Mouse (Mus musculus): ENCODE measurements around the gene Vmn1r61. TPM values are rescaled to one million over a fixed set of nuclear protein-coding genes. Genes with fewer than 3 reads are reported as not detected.

The Vmn1r61 gene
- not detected in 2 replicates for polyA plus RNA-seq (2015; fragmentation: Nextera tagmentation; extraction: Ambion mirVana)

DNA sequence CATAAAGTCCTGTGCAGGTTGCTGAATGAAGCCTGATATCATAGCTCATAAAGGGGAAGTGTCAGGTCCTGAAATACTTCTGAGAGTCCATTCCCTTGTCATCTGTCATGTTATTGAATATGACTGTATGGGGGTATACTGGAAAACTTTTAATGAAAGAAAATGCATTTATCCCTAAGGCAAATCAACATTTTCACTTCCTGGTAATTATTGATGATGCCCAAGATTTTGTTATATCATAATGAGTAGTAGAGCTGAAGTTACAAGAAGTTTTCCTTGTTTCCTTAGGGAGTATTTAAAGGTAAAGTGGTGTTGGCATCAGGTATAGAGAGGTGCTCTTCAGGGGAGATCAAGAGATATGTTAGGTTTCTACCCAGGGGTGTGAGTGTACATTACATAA, at the start of gene Vmn1r61:
Gene Vmn1r61, minus strand, starts transcription at position 101 of the 400 bp plus-strand sequence.
- Histone ChIP-seq H3K4me3 (replicated peaks) (no peak within 1 kb of the TSS), H3K9me3 (peaks cover 17% of the 10 kb centered on the region), H3K36me3 (no peaks in the 10 kb centered on the region), H3K27me3 (no peaks in the 10 kb centered on the region), H3K9ac (replicated peaks) (no peak within 1 kb of the TSS), H3K27ac (no peak within 1 kb of the TSS), H3K4me1 (replicated peaks) (no peaks in the 10 kb centered on the region), H3K4me2 (replicated peaks) (no peak within 1 kb of the TSS)
- no peak for ATAC-seq

Other genes with a start within 250 kb of the Vmn1r61 start
- gene Vmn1r58, start 199.9 kb downstream of the Vmn1r61 start, polyA plus RNA-seq (2015; fragmentation: Nextera tagmentation; extraction: Ambion mirVana), result not detected in 2 replicates
- not detected in 2 replicates for gene Vmn1r59, start 156.5 kb downstream of the Vmn1r61 start, polyA plus RNA-seq (2015; fragmentation: Nextera tagmentation; extraction: Ambion mirVana)
- not detected in 2 replicates for gene Vmn2r28, start 119.3 kb downstream of the Vmn1r61 start, polyA plus RNA-seq (2015; fragmentation: Nextera tagmentation; extraction: Ambion mirVana)
- gene Vmn1r60, start 66.0 kb downstream of the Vmn1r61 start, polyA plus RNA-seq (2015; fragmentation: Nextera tagmentation; extraction: Ambion mirVana), result not detected in 2 replicates
- not detected in 2 replicates for gene Vmn1r62, start 60.3 kb upstream of the Vmn1r61 start, polyA plus RNA-seq (2015; fragmentation: Nextera tagmentation; extraction: Ambion mirVana)
- gene Vmn1r63, start 192.2 kb upstream of the Vmn1r61 start, polyA plus RNA-seq (2015; fragmentation: Nextera tagmentation; extraction: Ambion mirVana), result not detected in 2 replicates

Data from midbrain, embryonic 13.5 days (tissue).